Mouse (Mus musculus) hindbrain, embryonic 14.5 days (tissue): Measurements from ENCODE around the gene Pdss1. TPM values are rescaled to one million over a fixed set of nuclear protein-coding genes. Genes with fewer than 3 reads are reported as not detected.

Experiments used
- ATAC-seq: fragments of 200-750 bp; cut with Nextera tagmentation; 2 replicates; pipeline ENCODE4 v1.8.0; 2017; ENCODE audit warnings: moderate number of reproducible peaks, mild to moderate bottlenecking, moderate TSS enrichment, moderate library complexity; ENCODE audit not compliant: low FRiP score
- DNase-seq: peaks from one replicate; pipeline ENCODE4 v3.0.0-alpha.2; 2015; ENCODE audit warnings: low spot score
- H3K27ac ChIP-seq: fragments of 300-500 bp; sonication (generic); 2 replicates; pipeline ENCODE4 v1.5.1; 2014; ENCODE audit warnings: mild to moderate bottlenecking, moderate library complexity
- H3K27me3 ChIP-seq: fragments of 300-500 bp; sonication (generic); 2 replicates; pipeline ENCODE4 v1.6.1; 2014; ENCODE audit warnings: mild to moderate bottlenecking, low read length, mixed read lengths; ENCODE audit not compliant: control insufficient read depth, insufficient read depth
- H3K36me3 ChIP-seq: fragments of 300-500 bp; sonication (generic); replicated peaks from 2 replicates; pipeline ENCODE4 v1.6.1; 2014; ENCODE audit not compliant: control insufficient read depth, insufficient read depth
- H3K4me1 ChIP-seq: fragments of 300-500 bp; sonication (generic); replicated peaks from 2 replicates; pipeline ENCODE4 v1.6.1; 2014; ENCODE audit warnings: antibody characterized with exemption, low read length, mixed read lengths; ENCODE audit not compliant: control insufficient read depth, insufficient read depth
- H3K4me2 ChIP-seq: fragments of 300-500 bp; sonication (generic); replicated peaks from 2 replicates; pipeline ENCODE4 v1.6.1; 2014; ENCODE audit warnings: mild to moderate bottlenecking, moderate library complexity
- H3K4me3 ChIP-seq: fragments of 300-500 bp; sonication (generic); replicated peaks from 2 replicates; pipeline ENCODE4 v1.5.1; 2014; ENCODE audit warnings: mild to moderate bottlenecking, low read length
- H3K9ac ChIP-seq: fragments of 300-500 bp; sonication (generic); 2 replicates; pipeline ENCODE4 v1.6.1; 2014
- H3K9me3 ChIP-seq: fragments of 300-500 bp; sonication (generic); 2 replicates; pipeline ENCODE4 v1.6.1; 2016; ENCODE audit warnings: low read length; ENCODE audit not compliant: control insufficient read depth
- WGBS: fragments of 180-500 bp; shearing (Covaris S2); extraction: QIAGEN DNeasy Blood & Tissue Kit; methylation state at CpG from one replicate; pipeline ENCODE4 v1.1.7; 2014; 5-methylcytosine and 5-hydroxymethylcytosine counted together
- polyA plus RNA-seq: library from polyadenylated mRNA; unstranded; fragments of >200 nt; fragmentation: Nextera tagmentation; extraction: Ambion mirVana; gene quantifications from 2 replicates; pipeline ENCODE4 v1.2.1, GENCODE M21; 2014

The Pdss1 gene
- polyA plus RNA-seq, 1 experiment from 2014 or later = 24.1 TPM

DNA sequence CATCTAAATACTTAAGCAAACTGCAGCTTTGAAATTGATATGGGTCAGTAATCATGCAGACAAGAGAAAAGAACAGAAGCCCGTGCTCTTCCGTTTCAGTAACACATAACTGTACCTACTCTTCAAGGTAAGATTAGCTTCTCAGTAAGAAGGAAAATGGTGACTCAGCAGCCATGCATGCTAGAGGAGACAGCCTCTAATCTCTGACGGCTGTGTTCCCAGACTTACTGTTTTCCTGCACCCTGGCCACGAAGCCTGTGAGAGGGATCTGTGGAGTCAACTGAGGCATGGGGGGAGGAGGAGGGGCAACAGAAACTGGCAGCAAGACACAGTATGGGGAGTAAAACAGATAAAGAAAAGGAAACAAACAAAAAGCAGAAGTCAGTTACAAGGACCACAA is 54.6 kb downstream of the Pdss1 start:
- H3K27ac ChIP-seq = no peak overlapping the region
- peaks cover 19% of the 10 kb centered on the region for H3K36me3 ChIP-seq
- H3K9me3 ChIP-seq = no peaks in the 10 kb centered on the region
- no peak overlapping the region for H3K4me3 ChIP-seq
- no peaks in the 10 kb centered on the region for H3K27me3 ChIP-seq
- no peak overlapping the region for H3K4me2 ChIP-seq
- WGBS = 67% methylated on average over 4 of the region's 4 CpGs
- ATAC-seq (no peak), DNase-seq (no peak)
- H3K4me1 ChIP-seq = no peaks in the 10 kb centered on the region
- no peak overlapping the region for H3K9ac ChIP-seq

DNA sequence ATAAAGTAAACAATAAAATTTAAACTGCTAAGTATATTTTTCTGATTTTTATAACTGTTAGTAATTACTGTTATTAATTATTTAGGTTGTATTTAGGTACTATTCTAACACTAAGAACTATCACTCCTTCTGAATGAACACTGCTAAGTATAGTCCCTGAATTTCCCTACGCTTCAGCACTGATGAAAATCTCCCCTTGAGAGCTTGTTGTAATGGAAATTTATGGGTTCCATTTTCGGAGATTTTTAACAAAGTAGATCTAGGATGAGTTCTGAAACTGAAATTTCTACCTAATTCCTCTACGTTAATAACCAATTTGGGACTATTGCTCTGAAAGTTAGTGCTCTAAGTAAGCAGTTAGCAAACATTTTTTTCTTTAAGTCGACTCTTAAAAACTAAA is 59.0 kb downstream of the Pdss1 start:
- H3K4me3 ChIP-seq = no peak overlapping the region
- DNase-seq = no peak
- H3K36me3 ChIP-seq = peaks cover 12% of the 10 kb centered on the region
- H3K9ac ChIP-seq = no peak overlapping the region
- no peaks in the 10 kb centered on the region for H3K9me3 ChIP-seq
- no peaks in the 10 kb centered on the region for H3K27me3 ChIP-seq
- no peak for ATAC-seq
- WGBS = 93% methylated on average over 4 of the region's 4 CpGs
- H3K4me1 ChIP-seq = no peaks in the 10 kb centered on the region
- H3K4me2 ChIP-seq = no peak overlapping the region
- no peak overlapping the region for H3K27ac ChIP-seq

DNA sequence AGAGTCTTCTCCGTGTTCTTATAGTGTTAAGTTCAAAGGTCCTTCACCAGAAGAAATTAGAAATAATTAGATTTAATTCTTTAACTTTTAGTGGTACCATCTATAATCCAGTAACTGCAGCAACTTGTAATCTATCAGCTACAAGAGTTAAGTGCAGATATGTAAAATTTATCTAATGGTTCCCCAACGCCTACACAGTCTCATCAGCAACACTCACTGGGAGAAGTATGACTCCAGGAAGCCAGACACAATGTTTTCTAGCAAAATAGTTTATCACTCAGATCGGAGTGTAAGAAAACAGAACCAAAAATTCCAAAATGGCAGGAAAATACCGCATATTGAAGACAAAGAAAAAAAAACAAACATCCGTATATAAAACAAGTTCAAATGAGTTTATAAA is 60.6 kb downstream of the Pdss1 start:
- H3K27me3 ChIP-seq = no peaks in the 10 kb centered on the region
- H3K9me3 ChIP-seq = no peaks in the 10 kb centered on the region
- H3K9ac ChIP-seq = no peak overlapping the region
- no peak overlapping the region for H3K4me3 ChIP-seq
- H3K4me2 ChIP-seq = no peak overlapping the region
- no peak for ATAC-seq
- no peak overlapping the region for H3K27ac ChIP-seq
- 92% methylated on average over 5 of the region's 5 CpGs for WGBS
- no peaks in the 10 kb centered on the region for H3K4me1 ChIP-seq
- DNase-seq = no peak
- peaks cover 7% of the 10 kb centered on the region for H3K36me3 ChIP-seq

DNA sequence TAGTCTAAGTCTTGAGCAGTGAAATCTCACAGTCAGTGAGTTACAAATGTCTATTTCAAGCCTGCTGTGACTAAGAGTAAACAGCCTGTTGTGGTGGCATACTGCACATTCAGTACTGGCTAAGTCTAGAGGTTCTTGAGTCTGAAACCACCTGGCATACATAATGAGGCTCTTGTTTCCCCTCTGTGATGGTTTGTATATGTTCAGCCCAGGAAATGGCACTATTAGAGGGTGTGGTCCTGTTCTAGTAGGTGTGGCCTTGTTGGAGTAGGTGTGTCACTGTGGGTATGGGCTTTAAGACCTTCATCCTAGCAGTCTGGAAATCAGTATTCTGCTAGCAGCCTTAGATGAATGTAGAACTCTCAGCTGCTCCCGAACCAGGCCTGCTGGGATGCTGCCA is 62.1 kb downstream of the Pdss1 start:
- Histone ChIP-seq H3K4me2 (no peak overlapping the region), H3K36me3 (peaks cover 7% of the 10 kb centered on the region), H3K9me3 (no peaks in the 10 kb centered on the region), H3K4me3 (no peak overlapping the region), H3K27ac (no peak overlapping the region), H3K9ac (no peak overlapping the region), H3K4me1 (no peaks in the 10 kb centered on the region), H3K27me3 (no peaks in the 10 kb centered on the region)
- ATAC-seq (no peak), DNase-seq (no peak)
- WGBS = 89% methylated on average over 1 of the region's 1 CpGs

DNA sequence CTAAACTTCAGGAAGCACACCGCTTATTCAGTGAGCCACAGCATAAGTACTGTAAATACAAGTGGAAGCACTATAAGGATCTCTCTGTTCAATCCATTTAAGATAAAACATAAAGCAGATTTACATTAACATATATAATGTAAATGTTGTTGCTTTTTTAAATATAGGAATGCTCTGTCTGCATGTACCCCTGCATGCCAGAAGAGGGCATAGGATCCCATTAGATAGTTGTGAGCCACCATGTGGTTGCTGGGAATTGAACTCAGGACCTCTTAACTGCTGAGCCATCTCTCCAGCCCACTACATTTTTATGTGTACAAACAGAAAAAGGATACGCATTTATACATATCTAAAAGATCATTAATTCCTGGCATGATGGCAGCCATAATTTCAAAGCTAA is 66.4 kb downstream of the Pdss1 start:
- no peaks in the 10 kb centered on the region for H3K27me3 ChIP-seq
- no peak overlapping the region for H3K4me2 ChIP-seq
- DNase-seq = no peak
- H3K36me3 ChIP-seq = no peaks in the 10 kb centered on the region; the same call in 1 of the 2 replicates
- H3K27ac ChIP-seq = no peak overlapping the region
- ATAC-seq = no peak
- H3K4me1 ChIP-seq = no peaks in the 10 kb centered on the region
- H3K4me3 ChIP-seq = no peak overlapping the region
- 99% methylated on average over 2 of the region's 2 CpGs for WGBS
- H3K9ac ChIP-seq = no peak overlapping the region
- H3K9me3 ChIP-seq = no peaks in the 10 kb centered on the region

DNA sequence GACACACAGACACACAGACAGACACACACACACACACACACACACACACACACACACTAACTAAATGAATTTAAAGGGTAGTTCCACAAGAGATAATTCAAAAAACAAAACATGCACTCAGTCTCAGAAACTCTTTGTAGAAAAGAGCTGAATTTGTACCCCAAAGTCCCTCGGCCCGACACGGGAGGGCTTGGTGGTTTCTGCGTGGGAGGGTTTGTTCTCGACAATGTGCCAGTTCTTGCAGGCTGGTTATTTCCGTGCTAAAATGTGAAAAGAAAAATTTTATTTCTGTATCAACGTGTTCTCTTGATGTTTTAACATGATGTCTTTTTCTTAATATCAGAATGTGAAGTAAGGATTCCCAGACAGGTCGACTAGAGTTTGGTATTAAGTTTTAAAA is 66.9 kb downstream of the Pdss1 start:
- DNase-seq = no peak
- Histone ChIP-seq H3K27ac (no peak overlapping the region), H3K4me1 (no peaks in the 10 kb centered on the region), H3K4me3 (no peak overlapping the region), H3K9me3 (no peaks in the 10 kb centered on the region), H3K9ac (no peak overlapping the region), H3K27me3 (no peaks in the 10 kb centered on the region), H3K36me3 (no peaks in the 10 kb centered on the region), H3K4me2 (no peak overlapping the region)
- ATAC-seq = no peak
- 95% methylated on average over 8 of the region's 8 CpGs for WGBS

DNA sequence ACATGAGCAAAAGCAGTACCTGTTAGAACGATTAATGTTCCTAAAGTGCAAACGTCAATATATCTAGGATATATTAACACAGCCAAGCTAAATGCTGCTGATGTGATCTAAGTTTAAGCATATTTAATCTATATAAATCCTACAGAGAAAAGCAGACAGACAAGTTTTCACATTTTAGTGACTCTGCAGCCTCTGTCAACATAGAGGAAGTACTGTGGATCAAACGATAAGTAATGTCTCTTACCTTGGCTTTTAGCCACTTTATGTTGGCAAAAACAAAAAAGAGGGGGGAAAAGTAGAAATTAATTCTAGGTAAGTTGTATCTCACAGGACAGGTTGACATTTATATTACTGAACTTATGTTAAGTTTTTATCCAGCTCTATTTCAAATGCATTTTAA is 67.6 kb downstream of the Pdss1 start:
- Histone ChIP-seq H3K4me3 (no peak overlapping the region), H3K9me3 (no peaks in the 10 kb centered on the region), H3K27me3 (no peaks in the 10 kb centered on the region), H3K4me2 (no peak overlapping the region), H3K27ac (no peak overlapping the region), H3K9ac (no peak overlapping the region), H3K4me1 (no peaks in the 10 kb centered on the region), H3K36me3 (no peaks in the 10 kb centered on the region)
- no peak for DNase-seq
- 93% methylated on average over 3 of the region's 3 CpGs for WGBS
- ATAC-seq = no peak

DNA sequence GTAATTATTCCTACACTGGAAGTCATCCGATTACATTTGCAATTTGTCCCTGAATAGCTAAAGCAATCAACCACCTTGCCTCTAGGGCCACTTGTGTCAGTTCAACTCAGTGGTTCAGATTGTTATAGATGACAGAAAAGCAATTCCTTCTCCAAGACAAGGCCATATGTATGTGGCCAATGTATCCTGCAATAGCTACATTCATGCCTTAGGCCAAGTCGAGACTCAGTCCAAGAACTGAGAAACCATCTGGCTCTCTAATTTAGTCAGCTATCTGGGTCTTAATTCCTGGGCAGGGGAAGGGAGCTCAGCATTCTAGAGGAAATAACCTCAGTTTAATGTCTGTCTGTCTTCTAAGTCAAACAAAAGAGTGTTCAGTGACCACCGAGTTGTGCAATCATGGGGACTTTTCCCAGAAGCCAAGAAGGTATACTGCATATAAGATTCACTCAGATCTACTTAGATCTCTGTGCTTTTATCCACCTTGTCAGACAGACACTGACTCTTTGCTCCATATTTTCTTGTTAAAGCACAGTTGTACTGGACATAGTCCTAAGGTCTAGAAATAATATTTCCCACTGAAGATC is 82.2 kb downstream of the Pdss1 start:
- no peaks in the 10 kb centered on the region for H3K27me3 ChIP-seq
- H3K4me2 ChIP-seq = no peak overlapping the region
- no peak overlapping the region for H3K4me3 ChIP-seq
- no peak overlapping the region for H3K27ac ChIP-seq
- DNase-seq (no peak), ATAC-seq (peak; percentile 70; the same call in 1 of the 2 replicates)
- no peaks in the 10 kb centered on the region for H3K9me3 ChIP-seq
- H3K9ac ChIP-seq = no peak overlapping the region
- H3K36me3 ChIP-seq = no peaks in the 10 kb centered on the region
- 0 out of 2 replicates have a peak, but pooled peaks cover 4% of the 10 kb centered on the region for H3K4me1 ChIP-seq
- 73% methylated on average over 3 of the region's 3 CpGs for WGBS

DNA sequence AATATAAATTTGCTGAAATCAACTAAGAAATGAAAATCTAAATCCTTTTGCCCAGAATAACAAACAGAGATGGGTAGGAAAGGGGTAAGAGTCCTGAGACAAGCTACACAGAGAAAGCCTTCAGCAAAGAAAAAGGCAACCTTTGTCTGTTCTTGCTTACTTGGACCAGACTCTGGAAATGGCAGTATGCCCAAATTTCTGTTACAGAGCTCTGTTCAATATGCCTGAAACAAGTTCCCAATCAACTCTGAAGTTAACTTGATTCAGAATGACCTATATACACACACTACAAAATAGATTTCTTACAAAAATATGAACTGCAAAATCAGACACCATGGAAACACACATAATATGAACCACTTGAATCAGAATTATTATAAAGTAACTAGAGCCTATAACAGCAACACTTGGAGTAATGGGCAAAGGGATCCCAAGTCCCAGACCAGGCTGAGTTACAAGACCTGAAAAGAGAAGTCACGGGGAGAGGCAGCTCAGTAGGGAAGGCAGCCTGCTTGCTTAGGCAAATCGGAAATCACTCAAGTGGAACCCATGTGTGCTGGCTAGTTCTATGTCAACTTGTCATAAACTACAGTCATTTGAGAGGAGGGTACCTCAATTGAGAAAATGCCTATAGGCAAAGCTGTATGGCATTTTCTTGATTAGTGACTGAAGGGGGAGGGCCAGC is 90.8 kb downstream of the Pdss1 start:
- Histone ChIP-seq H3K27ac (peak overlapping the region; percentile 4; the same call in 1 of the 2 replicates), H3K4me3 (no peak overlapping the region), H3K36me3 (no peaks in the 10 kb centered on the region), H3K9ac (no peak overlapping the region), H3K4me1 (no peaks in the 10 kb centered on the region), H3K9me3 (no peaks in the 10 kb centered on the region), H3K27me3 (no peaks in the 10 kb centered on the region), H3K4me2 (no peak overlapping the region)
- DNase-seq (peak; percentile 47), ATAC-seq (peak; percentile 61; the same call in 1 of the 2 replicates)
- 51% methylated on average over 2 of the region's 2 CpGs for WGBS
